Mouse (Mus musculus) lung, embryonic 14.5 days (tissue): Measurements from ENCODE around the gene Cd300lg. TPM values are rescaled to one million over a fixed set of nuclear protein-coding genes. Genes with fewer than 3 reads are reported as not detected.
A peak's percentile ranks its signal among the peaks of the same experiment; 100 is the strongest.

Experiments
- ATAC-seq: fragments of 200-750 bp; cut with Nextera tagmentation; 2 replicates; pipeline ENCODE4 v1.8.0; 2017; ENCODE audit warnings: mild to moderate bottlenecking, moderate TSS enrichment, moderate library complexity; ENCODE audit not compliant: insufficient read depth
- DNase-seq: peaks from one replicate; pipeline ENCODE4 v3.0.0-alpha.2; 2015
- H3K27ac ChIP-seq: fragments of 300-500 bp; sonication (generic); 2 replicates; pipeline ENCODE4 v1.5.1; 2014; ENCODE audit warnings: low read depth, mild to moderate bottlenecking, moderate library complexity
- H3K27me3 ChIP-seq: fragments of 300-500 bp; sonication (generic); 2 replicates; pipeline ENCODE4 v1.6.1; 2014; ENCODE audit warnings: low read length, control low read depth; ENCODE audit not compliant: insufficient read depth
- H3K36me3 ChIP-seq: fragments of 300-500 bp; sonication (generic); 2 replicates; pipeline ENCODE4 v1.6.1; 2014; ENCODE audit warnings: control low read depth; ENCODE audit not compliant: insufficient read depth
- H3K4me1 ChIP-seq: fragments of 300-500 bp; sonication (generic); 2 replicates; pipeline ENCODE4 v1.6.1; 2014; ENCODE audit warnings: antibody characterized with exemption, control low read depth; ENCODE audit not compliant: insufficient read depth
- H3K4me2 ChIP-seq: fragments of 300-500 bp; sonication (generic); 2 replicates; pipeline ENCODE4 v1.6.1; 2014; ENCODE audit warnings: mild to moderate bottlenecking
- H3K4me3 ChIP-seq: fragments of 300-500 bp; sonication (generic); 2 replicates; pipeline ENCODE4 v1.5.1; 2014; ENCODE audit warnings: low read depth, low read length
- H3K9ac ChIP-seq: fragments of 300-500 bp; sonication (generic); 2 replicates; pipeline ENCODE4 v1.6.1; 2014
- H3K9me3 ChIP-seq: fragments of 300-500 bp; sonication (generic); 2 replicates; pipeline ENCODE4 v1.6.1; 2016; ENCODE audit warnings: low read depth, low read length, control low read depth
- CTCF ChIP-seq: IDR thresholded peaks from 2 replicates; pipeline ENCODE4 v1.5.1; 2016; ENCODE audit warnings: antibody characterized with exemption, low read depth
- WGBS: fragments of 180-500 bp; shearing (Covaris S2); extraction: QIAGEN DNeasy Blood & Tissue Kit; methylation state at CpG from one replicate; pipeline ENCODE4 v1.1.7; 2014; 5-methylcytosine and 5-hydroxymethylcytosine counted together
- polyA plus RNA-seq: library from polyadenylated mRNA; unstranded; fragments of >200 nt; fragmentation: Nextera tagmentation; extraction: Ambion mirVana; gene quantifications from 2 replicates; pipeline ENCODE4 v1.2.1, GENCODE M21; 2014

The Cd300lg gene
- polyA plus RNA-seq, 1 experiment from 2014 or later: 0.17 TPM

DNA sequence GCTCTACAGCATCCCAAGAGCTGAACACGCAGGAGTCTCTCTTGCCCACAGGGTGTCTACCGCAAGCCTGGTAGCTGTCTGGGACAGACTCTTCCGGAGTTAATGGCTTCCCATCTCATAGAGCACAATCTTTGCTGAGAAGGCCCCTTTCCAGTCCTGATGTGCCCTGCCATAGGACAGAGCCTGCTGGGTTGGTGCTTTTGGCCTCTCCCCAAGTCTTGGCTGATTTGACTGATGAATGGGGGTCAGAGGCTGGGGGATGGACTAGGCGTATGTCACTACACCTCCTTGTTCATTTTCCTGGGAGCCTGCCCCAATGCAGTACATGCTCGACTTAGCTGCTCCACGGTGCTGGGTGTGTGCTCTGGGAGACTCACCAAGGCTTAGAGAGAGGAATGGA lies 3.5 kb upstream of the Cd300lg start:
- 60% methylated on average over 6 of the region's 6 CpGs for WGBS
- ATAC-seq (no peak), DNase-seq (no peak)
- no peaks in the 10 kb centered on the region for H3K36me3 ChIP-seq
- no peaks in the 10 kb centered on the region for H3K27me3 ChIP-seq
- no peaks in the 10 kb centered on the region for H3K9me3 ChIP-seq
- no peaks in the 10 kb centered on the region for H3K4me1 ChIP-seq
- no peak overlapping the region for H3K27ac ChIP-seq
- H3K9ac ChIP-seq: no peak overlapping the region
- no peak overlapping the region for H3K4me2 ChIP-seq
- H3K4me3 ChIP-seq: no peak overlapping the region
- no peak for TF ChIP-seq CTCF

DNA sequence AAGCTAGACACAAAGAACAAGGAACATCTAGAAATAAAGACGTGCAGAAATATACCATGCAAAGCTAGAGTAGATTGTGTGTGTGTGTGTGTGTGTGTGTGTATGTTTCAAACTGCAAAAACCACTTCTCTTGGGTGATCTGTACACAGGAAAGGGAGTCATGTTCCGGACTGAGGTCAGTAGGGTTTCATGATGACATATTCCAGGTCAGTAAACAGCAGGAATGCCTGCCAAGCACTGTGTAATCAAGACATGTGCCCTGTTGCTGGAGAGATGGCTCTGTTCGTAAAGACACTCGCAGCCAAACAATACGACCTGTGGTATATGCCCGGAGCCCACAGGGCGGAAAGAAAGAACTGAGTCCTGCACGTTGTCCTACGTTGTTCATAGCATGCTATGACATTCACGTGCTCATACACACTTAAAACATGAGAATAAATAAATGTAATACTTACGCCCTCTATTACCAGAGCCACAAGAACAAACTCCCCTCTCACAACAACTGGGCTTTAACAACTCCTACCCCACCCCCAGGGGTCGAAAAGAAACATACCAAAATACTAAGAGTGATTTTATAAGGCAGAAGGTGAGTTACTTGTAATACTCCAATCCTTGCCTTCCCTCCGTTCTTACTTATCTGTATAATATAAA lies 1.7 kb upstream of the Cd300lg start:
- no peak overlapping the region for H3K4me2 ChIP-seq
- no peak overlapping the region for H3K27ac ChIP-seq
- no peaks in the 10 kb centered on the region for H3K9me3 ChIP-seq
- no peaks in the 10 kb centered on the region for H3K4me1 ChIP-seq
- H3K27me3 ChIP-seq: no peaks in the 10 kb centered on the region
- no peaks in the 10 kb centered on the region for H3K36me3 ChIP-seq
- no peak overlapping the region for H3K4me3 ChIP-seq
- no peak overlapping the region for H3K9ac ChIP-seq
- ATAC-seq (no peak; the same call in 1 of the 2 replicates), DNase-seq (no peak)
- 53% methylated on average over 13 of the region's 13 CpGs for WGBS
- no peak for TF ChIP-seq CTCF

DNA sequence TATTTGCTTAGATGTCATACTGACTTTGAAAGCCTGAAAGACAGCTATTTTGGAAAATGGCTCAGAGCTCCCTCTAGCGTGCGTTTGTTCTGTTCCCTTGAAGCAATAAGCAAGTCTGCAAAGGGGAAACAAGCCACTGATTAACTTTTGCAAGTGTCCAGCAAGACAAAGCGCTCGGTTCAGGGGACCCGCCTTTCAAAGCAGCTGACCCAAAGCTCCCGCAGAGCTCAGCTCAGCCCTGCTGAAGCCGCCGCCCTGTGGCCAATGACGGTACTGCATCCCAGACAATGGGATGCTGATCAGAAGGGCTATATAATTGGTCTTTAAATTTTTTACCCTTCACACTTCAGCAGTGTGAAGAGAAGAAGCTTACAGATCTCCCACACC lies 1.2 kb upstream of the Cd300lg start:
- TF ChIP-seq CTCF: peak; percentile 94
- Histone ChIP-seq H3K4me2 (no peak overlapping the region), H3K27ac (no peak overlapping the region), H3K4me3 (no peak overlapping the region), H3K27me3 (no peaks in the 10 kb centered on the region), H3K36me3 (no peaks in the 10 kb centered on the region), H3K9ac (no peak overlapping the region), H3K9me3 (no peaks in the 10 kb centered on the region), H3K4me1 (no peaks in the 10 kb centered on the region)
- peak; percentile 96 for DNase-seq
- WGBS: under 1% methylated on average over 9 of the region's 9 CpGs
- peak; percentile 85 for ATAC-seq

DNA sequence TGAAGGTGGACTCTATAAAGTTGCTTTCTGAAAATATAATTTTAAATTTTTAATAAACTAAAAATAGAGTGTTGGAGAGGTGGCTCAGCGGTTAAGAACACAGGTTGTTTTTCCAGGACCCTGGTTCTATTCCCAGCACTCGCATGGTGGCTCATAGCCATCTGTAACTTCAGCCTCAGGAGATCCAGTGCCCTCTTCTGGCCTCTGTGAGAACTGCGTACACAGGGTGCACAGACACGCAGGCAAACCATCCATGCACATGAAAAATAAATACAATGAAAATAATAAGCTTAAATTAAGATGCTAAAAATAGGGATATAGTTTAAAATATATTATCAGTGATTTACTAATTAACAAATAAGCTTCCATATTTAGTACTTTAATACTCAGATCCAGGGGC lies 663 bp upstream of the Cd300lg start:
- Histone ChIP-seq H3K9me3 (no peaks in the 10 kb centered on the region), H3K36me3 (no peaks in the 10 kb centered on the region), H3K4me3 (no peak overlapping the region), H3K27ac (no peak overlapping the region), H3K27me3 (no peaks in the 10 kb centered on the region), H3K9ac (no peak overlapping the region), H3K4me1 (no peaks in the 10 kb centered on the region), H3K4me2 (no peak overlapping the region)
- no peak for ATAC-seq
- TF ChIP-seq CTCF: no peak
- 65% methylated on average over 4 of the region's 4 CpGs for WGBS
- DNase-seq: no peak

GRCm38 (mm10) chr11:102042971-102043370 lies 1.7 kb downstream of the Cd300lg start:
- H3K4me2 ChIP-seq: no peak overlapping the region

DNA sequence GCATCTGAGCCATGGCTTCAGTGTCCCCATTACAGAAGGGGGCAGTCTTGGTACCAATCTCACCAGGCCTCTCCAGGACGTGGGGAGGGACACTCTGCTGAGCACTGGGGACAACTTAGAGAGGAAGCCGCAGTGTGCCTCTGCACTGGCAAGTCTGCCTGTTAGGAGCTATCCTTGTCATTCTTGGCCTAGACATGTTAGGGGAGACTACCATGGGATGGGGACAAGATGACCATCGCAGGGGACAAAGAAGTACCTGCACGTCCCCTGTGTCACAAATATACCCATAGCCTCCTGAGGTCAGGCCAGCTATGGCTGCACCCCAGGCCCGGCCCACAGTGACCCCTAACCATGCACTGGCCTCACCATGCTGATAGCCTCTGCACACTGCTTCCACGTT lies 2.1 kb downstream of the Cd300lg start:
- no peaks in the 10 kb centered on the region for H3K9me3 ChIP-seq
- DNase-seq: no peak
- H3K27ac ChIP-seq: no peak overlapping the region
- ATAC-seq: no peak
- no peak overlapping the region for H3K4me2 ChIP-seq
- TF ChIP-seq CTCF: no peak
- WGBS: 84% methylated on average over 6 of the region's 6 CpGs
- no peaks in the 10 kb centered on the region for H3K4me1 ChIP-seq
- no peak overlapping the region for H3K4me3 ChIP-seq
- H3K27me3 ChIP-seq: no peaks in the 10 kb centered on the region
- H3K9ac ChIP-seq: no peak overlapping the region
- H3K36me3 ChIP-seq: no peaks in the 10 kb centered on the region

More at GRCm38 (mm10) chr11:102042971-102043370, 1.7 kb downstream of the Cd300lg start:
- no peak for TF ChIP-seq CTCF
- H3K27ac ChIP-seq: no peak overlapping the region
- 91% methylated on average over 13 of the region's 14 CpGs for WGBS
- H3K4me3 ChIP-seq: no peak overlapping the region
- no peaks in the 10 kb centered on the region for H3K27me3 ChIP-seq
- H3K9me3 ChIP-seq: no peaks in the 10 kb centered on the region
- ATAC-seq: no peak
- H3K4me1 ChIP-seq: no peaks in the 10 kb centered on the region
- H3K9ac ChIP-seq: no peak overlapping the region
- no peaks in the 10 kb centered on the region for H3K36me3 ChIP-seq
- no peak for DNase-seq

- Histone ChIP-seq H3K36me3 (no peaks in the 10 kb centered on the region), H3K4me3 (no peak overlapping the region), H3K27me3 (no peaks in the 10 kb centered on the region), H3K9me3 (no peaks in the 10 kb centered on the region), H3K4me2 (no peak overlapping the region), H3K4me1 (no peaks in the 10 kb centered on the region), H3K27ac (no peak overlapping the region), H3K9ac (no peak overlapping the region)
- no peak for DNase-seq
- ATAC-seq: no peak
- WGBS: 82% methylated on average over 7 of the region's 7 CpGs
- TF ChIP-seq CTCF: no peak
These were observed 3.4 kb downstream of the Cd300lg start for GRCm38 (mm10) chr11:102044691-102045212.
